Mouse (Mus musculus) limb, embryonic 11.5 days (tissue): ENCODE results near the gene Gm20834. TPM values are rescaled to one million over a fixed set of nuclear protein-coding genes. Genes with fewer than 3 reads are reported as not detected.
"Not testable (repeated sequence)": the region's sequence is repeated elsewhere in the genome, so short reads cannot be mapped to it uniquely, and the experiment has no call there.

Source experiments
- ATAC-seq: fragments of 200-750 bp; cut with Nextera tagmentation; 2 replicates; pipeline ENCODE4 v1.8.0; 2017; ENCODE audit warnings: low read depth; ENCODE audit not compliant: insufficient number of reproducible peaks, low FRiP score, low TSS enrichment
- DNase-seq: peaks from one replicate; pipeline ENCODE4 v3.0.0-alpha.2; 2015; ENCODE audit warnings: low spot score
- H3K27ac ChIP-seq: fragments of 300-500 bp; sonication (generic); replicated peaks from 2 replicates; pipeline ENCODE4 v1.5.1; 2014; ENCODE audit warnings: low read depth, mild to moderate bottlenecking, low read length
- H3K27me3 ChIP-seq: fragments of 300-500 bp; sonication (generic); 2 replicates; pipeline ENCODE4 v1.6.1; 2014; ENCODE audit warnings: mild to moderate bottlenecking, low read length, mixed read lengths; ENCODE audit not compliant: control insufficient read depth, insufficient read depth
- H3K36me3 ChIP-seq: fragments of 300-500 bp; sonication (generic); 2 replicates; pipeline ENCODE4 v1.6.1; 2014; ENCODE audit warnings: mild to moderate bottlenecking, low read length, moderate library complexity, mixed read lengths; ENCODE audit not compliant: control insufficient read depth, insufficient read depth
- H3K4me1 ChIP-seq: fragments of 300-500 bp; sonication (generic); 2 replicates; pipeline ENCODE4 v1.6.1; 2014; ENCODE audit warnings: low read length, mixed read lengths; ENCODE audit not compliant: control insufficient read depth, insufficient read depth
- H3K4me2 ChIP-seq: fragments of 300-500 bp; sonication (generic); 2 replicates; pipeline ENCODE4 v1.6.1; 2014; ENCODE audit warnings: low read depth, mild to moderate bottlenecking, moderate library complexity; ENCODE audit not compliant: severe bottlenecking
- H3K4me3 ChIP-seq: fragments of 300-500 bp; sonication (generic); 2 replicates; pipeline ENCODE4 v1.5.1; 2014; ENCODE audit warnings: low read depth, low read length
- H3K9ac ChIP-seq: fragments of 300-500 bp; sonication (generic); 2 replicates; pipeline ENCODE4 v1.6.1; 2014; ENCODE audit warnings: mild to moderate bottlenecking, low read length
- H3K9me3 ChIP-seq: fragments of 300-500 bp; sonication (generic); 2 replicates; pipeline ENCODE4 v1.6.1; 2016; ENCODE audit warnings: low read length; ENCODE audit not compliant: control insufficient read depth
- WGBS: fragments of 180-500 bp; shearing (Covaris S2); extraction: QIAGEN DNeasy Blood & Tissue Kit; methylation state at CpG from one replicate; pipeline ENCODE4 v1.1.7; 2014; 5-methylcytosine and 5-hydroxymethylcytosine counted together
- polyA plus RNA-seq: library from polyadenylated mRNA; unstranded; fragments of >200 nt; fragmentation: Nextera tagmentation; extraction: Ambion mirVana; gene quantifications from 2 replicates; pipeline ENCODE4 v1.2.1, GENCODE M21; 2014

Gene Gm20834
- polyA plus RNA-seq = not detected in 2 replicates

GRCm38 (mm10) chrY:10324489-10324888 lies at the start of gene Gm20834:
Gene Gm20834, minus strand, starts transcription at chrY:10324589.
- WGBS = 45% methylated on average over 4 of the region's 4 CpGs
- not testable (repeated sequence) for H3K4me2 ChIP-seq, H3K27ac ChIP-seq, DNase-seq, H3K9me3 ChIP-seq, H3K27me3 ChIP-seq, H3K4me3 ChIP-seq, H3K9ac ChIP-seq, H3K4me1 ChIP-seq, ATAC-seq, H3K36me3 ChIP-seq

Other genes with a start within 250 kb of the Gm20834 start
- not detected in 2 replicates for gene Gm21310, start 177.4 kb downstream of the Gm20834 start, polyA plus RNA-seq
- gene Gm28510, start 88.1 kb upstream of the Gm20834 start, polyA plus RNA-seq = not detected in 2 replicates
- not detected in 2 replicates for gene Gm20737, start 211.5 kb upstream of the Gm20834 start, polyA plus RNA-seq
- not detected in 2 replicates for gene Gm21775, start 228.9 kb upstream of the Gm20834 start, polyA plus RNA-seq